14 mouse cellular contexts compared by ENCODE assay signal in genomic region chr4:22482756-22483280, GRCm38 (mm10). TPM values are rescaled to one million over a fixed set of nuclear protein-coding genes. Genes with fewer than 3 reads are reported as not detected.
DNase-seq lines count a peak whose midpoint lies in the region; ATAC-seq and TF ChIP-seq lines count a peak whose summit lies in the region.
"Had no signal": no experiment of that assay in that cellular context is flagged by ENCODE, and none has a peak within 500 bp of the region (broad histone marks: within the 10 kb centered on the region; RNA-seq: fewer than 3 reads in every experiment).

No protein-coding gene starts in this region.

- no peak for TF ChIP-seq EP300 in ES-Bruce4 (IDR thresholded peaks at IDR 0.05; ENCODE audit: insufficient read depth, low read depth, low read length)

- no peak for ATAC-seq in forebrain, postnatal 0 days
- ATAC-seq in midbrain, embryonic 14.5 days (ENCODE audit: low FRiP score, low TSS enrichment): no peak
- ATAC-seq: activated CD4-positive, CD25-positive, alpha-beta regulatory T cell, adult 4 months had no signal

- H3K4me1 ChIP-seq in ES-Bruce4 (ENCODE audit: control insufficient read depth, insufficient read depth, low read length): no peaks in the 10 kb centered on the region
- H3K4me1 ChIP-seq in cortical plate, adult 2 months (ENCODE audit: control insufficient read depth, insufficient read depth, low read length): no peaks in the 10 kb centered on the region; the same call in 1 of the 2 replicates
- 0 out of 2 replicates have a peak, but pooled peaks cover 4% of the 10 kb centered on the region for H3K4me1 ChIP-seq in forebrain, postnatal 0 days (ENCODE audit: insufficient read depth)
- H3K4me1 ChIP-seq in midbrain, embryonic 14.5 days (ENCODE audit: control insufficient read depth, insufficient read depth, low read length): peaks cover 32% of the 10 kb centered on the region

- no peak overlapping the region for H3K9ac ChIP-seq in ES-Bruce4 (ENCODE audit: low read depth, poor library complexity, severe bottlenecking)
- H3K9ac ChIP-seq in forebrain, postnatal 0 days: peak overlapping the region; percentile 54; the same call in 1 of the 2 replicates
- H3K9ac ChIP-seq in midbrain, embryonic 14.5 days (replicated peaks; ENCODE audit: low read length): peak overlapping the region; percentile 70
- H3K9ac ChIP-seq: embryonic facial prominence, embryonic 15.5 days had no signal

- TF ChIP-seq CTCF in ES-Bruce4 (IDR thresholded peaks at IDR 0.05; ENCODE audit: low read depth, low read length): peak; percentile 24
- TF ChIP-seq CTCF in cortical plate, adult 2 months (IDR thresholded peaks at IDR 0.05; ENCODE audit: extremely low read depth, insufficient read depth, low read length): peak; percentile 18; the same call in 1 of the 2 replicates
- peak; percentile 52 for TF ChIP-seq CTCF in forebrain, postnatal 0 days (IDR thresholded peaks at IDR 0.05; ENCODE audit: low read depth)

- DNase-seq in forebrain, postnatal 0 days: peak; percentile 73
- peak; percentile 84 for DNase-seq in midbrain, embryonic 14.5 days
- no peak for DNase-seq in urinary bladder, postnatal 25 days (ENCODE audit: low spot score)
- DNase-seq in kidney, adult 9 months: no peak
- no peak for DNase-seq in heart, adult 9 months (ENCODE audit: low spot score in 2 of 2)
- no peak for DNase-seq in thymus, postnatal 4 days
- DNase-seq: kidney, postnatal 4 days; lung, adult 2 months had no signal

- peaks cover 28% of the 10 kb centered on the region for H3K27me3 ChIP-seq in ES-Bruce4 (ENCODE audit: control insufficient read depth, insufficient read depth, low read length, poor library complexity, severe bottlenecking)
- H3K27me3 ChIP-seq in forebrain, postnatal 0 days (ENCODE audit: insufficient read depth, low read length): no peaks in the 10 kb centered on the region
- no peaks in the 10 kb centered on the region for H3K27me3 ChIP-seq in midbrain, embryonic 14.5 days (ENCODE audit: control insufficient read depth, insufficient read depth, low read length)

- no peak for TF ChIP-seq POLR2A in ES-Bruce4 (IDR thresholded peaks at IDR 0.05; ENCODE audit: insufficient read depth, low read length)
- no peak for TF ChIP-seq POLR2A in cortical plate, adult 2 months (IDR thresholded peaks at IDR 0.05; ENCODE audit: extremely low read depth, insufficient read depth, low read length)

- H3K27ac ChIP-seq in ES-Bruce4 (ENCODE audit: insufficient read depth, low read length): no peak overlapping the region
- H3K27ac ChIP-seq in cortical plate, adult 2 months (ENCODE audit: insufficient read depth, low read length): no peak overlapping the region
- no peak overlapping the region for H3K27ac ChIP-seq in forebrain, postnatal 0 days (ENCODE audit: low read depth, low read length)
- H3K27ac ChIP-seq in midbrain, embryonic 14.5 days (replicated peaks; ENCODE audit: low read depth, low read length): peak overlapping the region; percentile 56
- H3K27ac ChIP-seq: embryonic facial prominence, embryonic 15.5 days; limb, embryonic 10.5 days had no signal

- H3K4me2 ChIP-seq in forebrain, postnatal 0 days (ENCODE audit: low read depth): peak overlapping the region; percentile 94
- H3K4me2 ChIP-seq in midbrain, embryonic 14.5 days (ENCODE audit: low read length): peak overlapping the region; percentile 98
- H3K4me2 ChIP-seq: embryonic facial prominence, embryonic 15.5 days had no signal

- no peaks in the 10 kb centered on the region for H3K36me3 ChIP-seq in ES-Bruce4 (ENCODE audit: control insufficient read depth, insufficient read depth, low read length, poor library complexity, severe bottlenecking)
- no peaks in the 10 kb centered on the region for H3K36me3 ChIP-seq in forebrain, postnatal 0 days (ENCODE audit: insufficient read depth)
- H3K36me3 ChIP-seq in midbrain, embryonic 14.5 days (ENCODE audit: control insufficient read depth, insufficient read depth, low read length): no peaks in the 10 kb centered on the region
- H3K36me3 ChIP-seq: embryonic facial prominence, embryonic 15.5 days; limb, embryonic 10.5 days had no signal

- 19% methylated on average over 7 of the region's 7 CpGs for WGBS in forebrain, postnatal 0 days
- WGBS in midbrain, embryonic 14.5 days: 4% methylated on average over 7 of the region's 7 CpGs

- no peak overlapping the region for H3K4me3 ChIP-seq in ES-Bruce4 (ENCODE audit: low read depth, low read length)
- peak overlapping the region; percentile 37; the same call in 1 of the 2 replicates for H3K4me3 ChIP-seq in cortical plate, adult 2 months (ENCODE audit: insufficient read depth, low read length)
- H3K4me3 ChIP-seq in forebrain, postnatal 0 days (ENCODE audit: low read depth, low read length): peak overlapping the region; percentile 90
- H3K4me3 ChIP-seq in midbrain, embryonic 14.5 days (replicated peaks; ENCODE audit: low read depth, low read length): peak overlapping the region; percentile 96
- H3K4me3 ChIP-seq: embryonic facial prominence, embryonic 15.5 days; limb, embryonic 10.5 days had no signal

- no peaks in the 10 kb centered on the region for H3K9me3 ChIP-seq in ES-Bruce4 (replicated peaks; ENCODE audit: control insufficient read depth, insufficient read depth, low read length, poor library complexity, severe bottlenecking)
- H3K9me3 ChIP-seq in forebrain, postnatal 0 days (ENCODE audit: low read length): no peaks in the 10 kb centered on the region
- H3K9me3 ChIP-seq in midbrain, embryonic 14.5 days (ENCODE audit: control insufficient read depth, low read length): no peaks in the 10 kb centered on the region
- H3K9me3 ChIP-seq: embryonic facial prominence, embryonic 15.5 days; limb, embryonic 10.5 days had no signal

RNA-seq across cellular contexts. Expression of gene Pou3f2, which starts 5.3 kb away (rescaled TPM):
- 0.10 TPM in 1 of 2 replicates, not detected in the other for polyA plus RNA-seq in ES-Bruce4 (2011; ENCODE audit: insufficient read depth, insufficient read length, low read depth, missing spikeins)
- 16.3 and 16.7 TPM in 2 replicates for polyA plus RNA-seq in cortical plate, adult 2 months (2012; rRNA removed)
- total RNA-seq in forebrain, postnatal 0 days (2014; rRNA removed): 35.2 and 35.6 TPM in 2 replicates
- polyA plus RNA-seq in forebrain, postnatal 0 days (2015; fragmentation: Nextera tagmentation; extraction: Ambion mirVana): 11.4 and 13.7 TPM in 2 replicates
- polyA plus RNA-seq in midbrain, embryonic 14.5 days (2014; fragmentation: Nextera tagmentation; extraction: Ambion mirVana): 46.9 and 58.4 TPM in 2 replicates
- total RNA-seq: gastrocnemius, adult 8-10 months had no signal

Comparison
In these comparisons a context has a peak if more than half of its experiments do, and no peak if none do; other contexts are left out.
1. DNase-seq: peak in forebrain, postnatal 0 days (single experiment) and midbrain, embryonic 14.5 days (single experiment); none in urinary bladder, postnatal 25 days (single experiment), kidney, adult 9 months (single experiment), heart, adult 9 months (0 of 2) and thymus, postnatal 4 days (single experiment).
2. RNA of gene Pou3f2, which starts 5.3 kb away (polyA plus RNA-seq): 46.9 to 58.4 TPM in midbrain, embryonic 14.5 days, 16.3 to 16.7 TPM in cortical plate, adult 2 months and 11.4 to 13.7 TPM in forebrain, postnatal 0 days; 0.10 TPM in ES-Bruce4; every median in the first group is over 10 times any median in the second.
3. Peak in every context shown above with its lines, with median percentiles within 50 percentile points of each other: CTCF ChIP-seq.